Mouse (Mus musculus) 3134 (cell line): ENCODE results near the gene Gtf2e1.
A peak's percentile ranks its signal among the peaks of the same experiment; 100 is the strongest.

Experiments used
- DNase-seq: peaks from one replicate; pipeline ENCODE4 v3.0.0-alpha.2; 2011; ENCODE audit warnings: low spot score; ENCODE audit not compliant: insufficient read length; ENCODE audit errors: extremely low read depth

Gtf2e1 gene

GRCm38 (mm10) chr16:37539611-37540580, at the start of gene Gtf2e1, which contains the start of gene Rabl3:
Gtf2e1 (minus strand) TSS chr16:37539789.
Rabl3 (plus strand) TSS chr16:37539885.
- peak; percentile 94 for DNase-seq

DNA sequence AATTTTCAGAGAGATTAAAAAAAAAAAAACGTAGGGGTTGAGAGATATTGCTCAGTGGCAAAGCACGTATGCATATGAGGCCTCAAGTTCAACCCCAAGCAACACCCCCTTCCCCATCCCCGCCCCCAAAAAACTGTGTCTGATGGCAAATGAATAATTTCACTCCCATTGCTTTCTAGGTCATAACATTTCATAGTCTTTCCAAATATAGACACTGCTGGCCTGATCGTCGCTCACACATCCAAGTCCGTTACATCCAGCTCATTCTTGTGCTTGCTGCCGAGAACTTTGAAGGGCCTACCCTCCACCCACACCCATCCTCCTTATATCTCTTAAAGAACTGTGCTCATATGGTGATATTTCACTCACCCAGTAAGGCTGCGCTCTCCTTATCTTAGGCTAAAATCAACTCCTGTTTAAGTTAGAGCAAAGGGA, 45.6 kb upstream of the Gtf2e1 start:
- no peak for DNase-seq

- no peak for DNase-seq
Observed at GRCm38 (mm10) chr16:37584218-37585035, 44.8 kb upstream of the Gtf2e1 start.

DNA sequence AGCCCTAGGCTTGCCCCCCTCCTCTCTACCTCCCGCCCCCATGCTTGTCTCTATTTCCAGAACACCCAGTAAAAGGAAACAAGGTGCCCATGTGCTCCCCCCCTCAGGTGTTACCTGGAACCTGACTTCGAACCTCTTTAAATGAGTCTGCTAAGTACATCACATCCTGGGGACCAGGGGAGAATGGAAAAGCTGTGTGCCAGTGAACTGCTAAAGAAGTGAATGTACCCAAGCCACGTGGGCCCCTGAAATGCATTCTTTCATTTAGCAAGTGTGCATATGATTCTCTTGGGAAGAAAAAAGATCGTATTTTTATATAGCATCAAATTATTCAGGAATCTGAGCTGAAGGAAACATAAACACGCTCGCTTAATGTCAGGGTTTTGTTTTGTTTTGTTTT, 44.2 kb upstream of the Gtf2e1 start:
- no peak for DNase-seq

DNA sequence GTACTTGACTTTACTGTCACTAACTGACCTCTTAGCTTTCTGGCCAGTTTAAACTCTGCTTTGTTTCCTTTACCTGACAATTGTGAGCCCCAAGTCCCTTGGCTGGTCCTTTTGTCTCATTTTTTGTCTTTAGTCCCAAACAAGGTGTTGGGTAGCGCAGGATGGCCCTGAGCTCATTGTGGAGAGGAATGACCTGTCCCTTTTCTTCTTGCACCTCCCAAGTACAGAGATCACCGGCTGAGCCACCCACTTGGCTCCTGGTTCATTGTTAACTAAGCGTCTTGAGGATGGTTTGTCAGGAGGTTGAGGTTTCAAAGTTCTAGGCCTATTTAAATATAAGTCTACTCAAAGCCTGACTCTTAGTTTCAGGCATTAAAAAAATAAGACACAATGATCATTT, 43.7 kb upstream of the Gtf2e1 start:
- DNase-seq = no peak

DNA sequence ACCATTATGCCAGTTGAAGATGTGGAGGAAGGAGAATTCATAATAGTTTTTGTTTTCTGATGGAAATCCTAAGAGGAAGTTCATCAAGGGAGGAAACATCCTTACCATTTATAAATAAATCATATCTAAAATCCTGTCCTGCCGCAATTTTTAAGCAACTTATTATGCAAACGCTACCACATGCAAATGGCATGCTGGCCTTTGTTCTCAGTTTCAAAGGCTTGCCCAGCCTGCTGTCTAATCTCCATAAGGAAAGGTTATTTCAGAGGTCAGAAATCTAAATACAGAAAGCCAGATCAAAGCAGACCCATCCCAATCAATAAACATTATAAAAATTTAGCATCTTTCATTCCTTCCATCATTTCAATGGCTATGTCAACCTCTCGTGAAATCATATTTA, 42.3 kb upstream of the Gtf2e1 start:
- DNase-seq = no peak

GRCm38 (mm10) chr16:37580651-37581050, 41.1 kb upstream of the Gtf2e1 start:
- DNase-seq = no peak

- DNase-seq = no peak
Observed at GRCm38 (mm10) chr16:37579994-37580393, 40.4 kb upstream of the Gtf2e1 start, which contains the start of gene Hgd. Hgd (plus strand) TSS chr16:37580153.

DNA sequence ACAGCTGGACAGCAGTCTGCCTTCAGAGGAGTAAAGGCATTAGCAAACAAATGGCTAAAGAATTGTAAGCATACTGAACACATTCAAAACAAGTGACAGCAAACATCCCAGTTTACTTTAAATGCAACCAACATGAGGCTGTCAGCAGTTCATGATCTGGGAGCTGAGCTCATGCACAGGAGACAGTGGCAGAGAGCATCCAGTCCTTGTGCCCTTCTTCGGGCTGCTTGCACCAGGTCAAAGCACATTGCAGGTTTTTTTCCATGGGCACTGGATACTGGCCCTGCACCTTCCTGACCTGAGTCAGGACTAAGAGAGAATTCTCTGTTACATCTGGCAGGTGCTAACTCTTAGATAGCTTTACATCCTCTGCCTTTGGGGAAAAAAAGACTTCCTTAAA, 40.0 kb upstream of the Gtf2e1 start:
- no peak for DNase-seq

DNA sequence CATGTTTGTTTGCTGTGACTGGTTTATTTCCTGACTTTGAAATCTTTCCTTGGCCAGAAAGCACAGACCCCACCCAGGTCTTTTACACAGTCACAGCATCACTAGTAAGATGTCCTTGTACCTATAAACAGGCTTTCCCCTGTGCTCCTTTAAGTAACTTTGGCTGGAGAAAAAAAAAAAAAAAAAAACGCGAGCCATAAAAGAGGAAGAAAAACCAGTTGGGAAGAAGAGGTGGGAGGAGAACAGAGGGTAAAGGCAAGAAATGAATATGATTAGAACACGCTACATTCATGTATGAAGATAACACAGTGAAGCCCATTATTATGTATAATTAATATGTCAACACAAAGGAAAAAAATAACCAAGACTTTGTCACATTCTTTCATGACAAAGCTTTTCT, 35.7 kb upstream of the Gtf2e1 start:
- no peak for DNase-seq

GRCm38 (mm10) chr16:37573061-37573460, 33.5 kb upstream of the Gtf2e1 start:
- no peak for DNase-seq

GRCm38 (mm10) chr16:37572117-37572754, 32.6 kb upstream of the Gtf2e1 start:
- no peak for DNase-seq

GRCm38 (mm10) chr16:37571554-37571953, 32.0 kb upstream of the Gtf2e1 start:
- no peak for DNase-seq

DNA sequence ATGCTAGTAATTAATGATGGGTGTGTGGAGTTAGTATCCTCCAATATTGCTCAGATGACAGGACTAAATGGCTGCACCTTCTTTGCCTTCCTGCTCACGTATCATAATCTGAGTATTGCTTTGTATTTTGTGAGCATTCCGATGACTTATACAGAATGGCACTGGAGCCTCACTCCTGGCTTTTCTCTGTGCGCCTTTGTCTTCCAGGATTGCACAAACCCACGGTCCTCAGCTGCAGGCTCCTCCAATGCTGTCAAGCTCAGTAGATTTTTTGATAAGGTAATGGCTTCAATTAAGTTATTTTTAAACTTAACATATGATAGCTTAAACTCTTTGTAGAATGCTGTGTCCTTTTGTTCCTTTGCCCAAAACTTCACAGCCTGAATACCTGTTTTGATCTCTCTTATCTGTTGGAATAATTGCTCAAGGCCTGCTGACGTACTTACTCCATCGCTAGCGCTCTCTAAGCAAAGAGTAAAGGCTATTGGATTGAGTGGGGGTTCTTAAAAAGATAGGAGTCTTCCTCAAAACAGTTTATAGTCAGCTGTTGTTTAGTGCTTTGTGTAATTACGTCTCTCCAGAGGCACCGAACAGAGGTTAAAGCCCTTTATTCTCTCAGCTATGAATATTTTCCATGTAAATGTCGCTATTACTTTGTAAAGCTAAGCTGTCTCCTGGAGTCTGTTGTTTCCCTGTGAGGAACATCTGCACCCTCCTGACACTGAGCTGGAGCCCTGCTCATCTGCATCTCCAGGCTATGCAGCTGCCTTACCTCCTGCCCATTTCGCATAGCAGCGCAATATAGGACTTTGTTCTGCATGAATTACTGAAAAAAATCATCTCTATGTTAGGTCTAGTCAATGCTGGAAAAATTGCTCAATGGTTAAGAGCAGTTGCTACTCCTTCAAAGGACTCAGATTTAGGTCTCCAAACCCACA, 27.8 kb upstream of the Gtf2e1 start:
- no peak for DNase-seq

- DNase-seq = no peak
Observed at GRCm38 (mm10) chr16:37566107-37566506, 26.5 kb upstream of the Gtf2e1 start.

- DNase-seq = no peak
Observed at GRCm38 (mm10) chr16:37565117-37565516, 25.5 kb upstream of the Gtf2e1 start.

GRCm38 (mm10) chr16:37562961-37563360, 23.4 kb upstream of the Gtf2e1 start:
- DNase-seq = no peak

DNA sequence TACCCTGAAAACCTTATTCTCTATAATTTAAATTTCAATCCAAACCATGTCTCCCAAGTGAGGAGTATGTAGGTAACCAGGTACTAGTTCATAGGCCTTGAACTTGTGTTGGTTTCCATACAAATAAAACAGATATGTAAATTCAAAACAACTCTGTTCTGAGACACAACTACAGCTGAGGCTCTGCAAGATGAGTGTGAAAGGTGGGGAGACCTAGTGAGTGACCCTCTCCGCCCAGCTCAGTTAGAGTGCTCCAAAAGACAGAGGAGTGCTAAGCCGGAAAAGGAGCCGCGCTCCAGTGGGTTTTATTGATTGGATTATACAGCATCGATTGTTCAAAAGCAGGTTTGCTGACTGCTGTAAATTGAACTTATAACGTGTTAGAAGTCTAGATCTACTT, 22.8 kb upstream of the Gtf2e1 start:
- no peak for DNase-seq

DNA sequence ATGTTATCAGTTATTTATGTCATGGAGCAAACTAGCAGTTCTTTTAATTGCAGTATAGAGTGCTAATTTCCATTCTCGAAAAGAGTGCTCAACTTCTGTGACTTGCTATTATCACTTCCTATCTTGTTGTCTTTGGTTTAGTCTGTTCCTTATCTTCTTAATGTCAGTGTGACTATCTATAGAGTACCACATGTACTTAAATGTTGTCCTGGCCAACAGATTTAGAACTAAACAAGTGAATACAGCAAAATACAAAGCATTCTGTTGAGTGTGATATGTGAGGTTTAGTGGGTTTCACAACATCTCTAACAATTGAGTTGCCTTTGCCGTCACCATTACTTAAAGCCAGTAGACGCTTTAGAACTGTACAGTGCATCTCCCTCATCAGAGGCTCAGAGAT, 13.2 kb upstream of the Gtf2e1 start:
- no peak for DNase-seq

- DNase-seq = no peak
Observed at GRCm38 (mm10) chr16:37550981-37551380, 11.4 kb upstream of the Gtf2e1 start.
